Mouse (Mus musculus) embryonic facial prominence, embryonic 11.5 days (tissue): ENCODE measurements around the gene Fgd2. TPM values are rescaled to one million over a fixed set of nuclear protein-coding genes. Genes with fewer than 3 reads are reported as not detected.

Experiments
- ATAC-seq: fragments of 200-750 bp; cut with Nextera tagmentation; replicated peaks from 2 replicates; pipeline ENCODE4 v1.8.0; 2017; ENCODE audit warnings: low read depth; ENCODE audit not compliant: insufficient number of reproducible peaks, low FRiP score, low TSS enrichment
- DNase-seq: peaks from one replicate; pipeline ENCODE4 v3.0.0-alpha.2; 2015; ENCODE audit warnings: low spot score
- H3K27ac ChIP-seq: fragments of 300-500 bp; sonication (generic); replicated peaks from 2 replicates; pipeline ENCODE4 v1.5.1; 2014; ENCODE audit warnings: mild to moderate bottlenecking, low read depth, low read length, control low read depth
- H3K27me3 ChIP-seq: fragments of 300-500 bp; sonication (generic); 2 replicates; pipeline ENCODE4 v1.6.1; 2014; ENCODE audit warnings: mild to moderate bottlenecking, low read length, moderate library complexity, mixed read lengths; ENCODE audit not compliant: control insufficient read depth, insufficient read depth
- H3K36me3 ChIP-seq: fragments of 300-500 bp; sonication (generic); replicated peaks from 2 replicates; pipeline ENCODE4 v1.6.1; 2014; ENCODE audit warnings: low read depth, mild to moderate bottlenecking, low read length, moderate library complexity, mixed read lengths; ENCODE audit not compliant: control insufficient read depth, insufficient read depth
- H3K4me1 ChIP-seq: fragments of 300-500 bp; sonication (generic); 2 replicates; pipeline ENCODE4 v1.6.1; 2014; ENCODE audit warnings: low read length, mixed read lengths; ENCODE audit not compliant: control insufficient read depth, insufficient read depth
- H3K4me2 ChIP-seq: fragments of 300-500 bp; sonication (generic); 2 replicates; pipeline ENCODE4 v1.6.1; 2014; ENCODE audit warnings: low read depth, mild to moderate bottlenecking, control low read depth, low read length, moderate library complexity
- H3K4me3 ChIP-seq: fragments of 300-500 bp; sonication (generic); 2 replicates; pipeline ENCODE4 v1.5.1; 2014; ENCODE audit warnings: low read depth, low read length, control low read depth
- H3K9ac ChIP-seq: fragments of 300-500 bp; sonication (generic); replicated peaks from 2 replicates; pipeline ENCODE4 v1.6.1; 2014; ENCODE audit warnings: mild to moderate bottlenecking, control low read depth, low read length
- H3K9me3 ChIP-seq: fragments of 300-500 bp; sonication (generic); replicated peaks from 2 replicates; pipeline ENCODE4 v1.6.1; 2016; ENCODE audit warnings: mild to moderate bottlenecking, low read length, inconsistent platforms, mixed read lengths; ENCODE audit not compliant: control insufficient read depth
- WGBS: fragments of 180-500 bp; shearing (Covaris S2); extraction: QIAGEN DNeasy Blood & Tissue Kit; methylation state at CpG from one replicate; pipeline ENCODE4 v1.1.7; 2014; 5-methylcytosine and 5-hydroxymethylcytosine counted together
- polyA plus RNA-seq: library from polyadenylated mRNA; unstranded; fragments of >200 nt; fragmentation: Nextera tagmentation; extraction: Ambion mirVana; gene quantifications from 2 replicates; pipeline ENCODE4 v1.2.1, GENCODE M21; 2014

Gene Fgd2
- polyA plus RNA-seq, 1 experiment from 2014 or later = 7.0 TPM

- peak; percentile 89 for DNase-seq
- Histone ChIP-seq H3K4me3 (no peak overlapping the region), H3K4me1 (no peaks in the 10 kb centered on the region), H3K36me3 (no peaks in the 10 kb centered on the region), H3K9me3 (no peaks in the 10 kb centered on the region), H3K27ac (no peak overlapping the region), H3K9ac (no peak overlapping the region), H3K27me3 (no peaks in the 10 kb centered on the region), H3K4me2 (no peak overlapping the region)
- peak; percentile 81; the same call in 1 of the 2 replicates for ATAC-seq
- WGBS = 19% methylated on average over 7 of the region's 7 CpGs
These were observed 20.8 kb downstream of the Fgd2 start for GRCm38 (mm10) chr17:29381472-29381871.

- no peak for ATAC-seq
- Histone ChIP-seq H3K9ac (no peak overlapping the region), H3K27me3 (no peaks in the 10 kb centered on the region), H3K36me3 (no peaks in the 10 kb centered on the region), H3K4me3 (no peak overlapping the region), H3K4me1 (no peaks in the 10 kb centered on the region), H3K27ac (no peak overlapping the region), H3K9me3 (no peaks in the 10 kb centered on the region), H3K4me2 (no peak overlapping the region)
- no peak for DNase-seq
- 71% methylated on average over 11 of the region's 11 CpGs for WGBS
These were observed 21.7 kb downstream of the Fgd2 start for GRCm38 (mm10) chr17:29382417-29382816.

GRCm38 (mm10) chr17:29383923-29384322, 23.2 kb downstream of the Fgd2 start:
- H3K4me1 ChIP-seq = no peaks in the 10 kb centered on the region
- no peak overlapping the region for H3K27ac ChIP-seq
- DNase-seq (no peak), ATAC-seq (no peak)
- 82% methylated on average over 9 of the region's 9 CpGs for WGBS
- H3K27me3 ChIP-seq = no peaks in the 10 kb centered on the region
- H3K9ac ChIP-seq = no peak overlapping the region
- H3K4me3 ChIP-seq = no peak overlapping the region
- H3K9me3 ChIP-seq = no peaks in the 10 kb centered on the region
- no peaks in the 10 kb centered on the region for H3K36me3 ChIP-seq
- H3K4me2 ChIP-seq = no peak overlapping the region

GRCm38 (mm10) chr17:29384850-29385438, 24.2 kb downstream of the Fgd2 start:
- H3K9me3 ChIP-seq = no peaks in the 10 kb centered on the region
- no peak overlapping the region for H3K9ac ChIP-seq
- no peak overlapping the region for H3K4me3 ChIP-seq
- ATAC-seq (no peak), DNase-seq (no peak)
- no peaks in the 10 kb centered on the region for H3K4me1 ChIP-seq
- H3K36me3 ChIP-seq = no peaks in the 10 kb centered on the region
- no peak overlapping the region for H3K27ac ChIP-seq
- no peaks in the 10 kb centered on the region for H3K27me3 ChIP-seq
- WGBS = 50% methylated on average over 5 of the region's 5 CpGs
- H3K4me2 ChIP-seq = no peak overlapping the region

GRCm38 (mm10) chr17:29385746-29386145, 25.0 kb downstream of the Fgd2 start:
- no peaks in the 10 kb centered on the region for H3K36me3 ChIP-seq
- H3K4me3 ChIP-seq = no peak overlapping the region
- DNase-seq = no peak
- H3K27ac ChIP-seq = no peak overlapping the region
- no peak overlapping the region for H3K4me2 ChIP-seq
- H3K9me3 ChIP-seq = no peaks in the 10 kb centered on the region
- H3K27me3 ChIP-seq = no peaks in the 10 kb centered on the region
- 29% methylated on average over 6 of the region's 6 CpGs for WGBS
- ATAC-seq = no peak
- no peak overlapping the region for H3K9ac ChIP-seq
- no peaks in the 10 kb centered on the region for H3K4me1 ChIP-seq

- Histone ChIP-seq H3K36me3 (no peaks in the 10 kb centered on the region), H3K9ac (no peak overlapping the region), H3K4me1 (no peaks in the 10 kb centered on the region), H3K4me2 (no peak overlapping the region), H3K4me3 (no peak overlapping the region), H3K27me3 (no peaks in the 10 kb centered on the region), H3K9me3 (no peaks in the 10 kb centered on the region), H3K27ac (no peak overlapping the region)
- DNase-seq (no peak), ATAC-seq (no peak)
- 73% methylated on average over 11 of the region's 11 CpGs for WGBS
These were observed 28.3 kb downstream of the Fgd2 start for GRCm38 (mm10) chr17:29388978-29389377.

- H3K27ac ChIP-seq = no peak overlapping the region
- no peaks in the 10 kb centered on the region for H3K4me1 ChIP-seq
- H3K4me3 ChIP-seq = no peak overlapping the region
- no peaks in the 10 kb centered on the region for H3K27me3 ChIP-seq
- H3K9ac ChIP-seq = no peak overlapping the region
- 81% methylated on average over 8 of the region's 8 CpGs for WGBS
- no peaks in the 10 kb centered on the region for H3K36me3 ChIP-seq
- no peak overlapping the region for H3K4me2 ChIP-seq
- ATAC-seq (no peak), DNase-seq (no peak)
- H3K9me3 ChIP-seq = no peaks in the 10 kb centered on the region
These were observed 30.6 kb downstream of the Fgd2 start for GRCm38 (mm10) chr17:29391280-29391679.

GRCm38 (mm10) chr17:29393335-29394089, 32.8 kb downstream of the Fgd2 start:
- 65% methylated on average over 14 of the region's 14 CpGs for WGBS
- Histone ChIP-seq H3K36me3 (no peaks in the 10 kb centered on the region), H3K4me1 (peaks cover 5% of the 10 kb centered on the region), H3K27ac (no peak overlapping the region), H3K4me3 (no peak overlapping the region), H3K4me2 (no peak overlapping the region), H3K27me3 (no peaks in the 10 kb centered on the region), H3K9ac (no peak overlapping the region), H3K9me3 (no peaks in the 10 kb centered on the region)
- ATAC-seq (no peak), DNase-seq (no peak)
